Mouse (Mus musculus) testis, adult 2 months (tissue): ENCODE results near the gene Gm20826. TPM values are rescaled to one million over a fixed set of nuclear protein-coding genes. Genes with fewer than 3 reads are reported as not detected.
"Not testable (repeated sequence)": the region's sequence is repeated elsewhere in the genome, so short reads cannot be mapped to it uniquely, and the experiment has no call there.

Experiments
- H3K27ac ChIP-seq: fragments of 200-500 bp; 2 replicates; pipeline ENCODE4 v1.5.1; 2012; ENCODE audit warnings: low read depth, low read length; ENCODE audit not compliant: control insufficient read depth, insufficient read depth
- H3K27me3 ChIP-seq: fragments of 200-500 bp; 2 replicates; pipeline ENCODE4 v1.6.1; 2012; ENCODE audit warnings: mild to moderate bottlenecking, low read length, moderate library complexity; ENCODE audit not compliant: control insufficient read depth, insufficient read depth
- H3K36me3 ChIP-seq: fragments of 200-500 bp; 2 replicates; pipeline ENCODE4 v1.6.1; 2012; ENCODE audit warnings: mild to moderate bottlenecking, low read length; ENCODE audit not compliant: control insufficient read depth, insufficient read depth
- H3K4me1 ChIP-seq: fragments of 200-500 bp; 2 replicates; pipeline ENCODE4 v1.6.1; 2012; ENCODE audit warnings: low read length; ENCODE audit not compliant: control insufficient read depth, insufficient read depth
- H3K4me3 ChIP-seq: fragments of 200-500 bp; 2 replicates; pipeline ENCODE4 v1.5.1; 2012; ENCODE audit warnings: low read depth, mild to moderate bottlenecking, low read length, moderate library complexity, mixed read lengths; ENCODE audit not compliant: control insufficient read depth
- polyA plus RNA-seq: library from polyadenylated mRNA; depleted of rRNA; stranded (reverse); fragments of >200 nt; gene quantifications from 2 replicates; pipeline ENCODE4 v1.2.3, GENCODE M21; 2012; rRNA removed

The Gm20826 gene
- not detected in 2 replicates for polyA plus RNA-seq

DNA sequence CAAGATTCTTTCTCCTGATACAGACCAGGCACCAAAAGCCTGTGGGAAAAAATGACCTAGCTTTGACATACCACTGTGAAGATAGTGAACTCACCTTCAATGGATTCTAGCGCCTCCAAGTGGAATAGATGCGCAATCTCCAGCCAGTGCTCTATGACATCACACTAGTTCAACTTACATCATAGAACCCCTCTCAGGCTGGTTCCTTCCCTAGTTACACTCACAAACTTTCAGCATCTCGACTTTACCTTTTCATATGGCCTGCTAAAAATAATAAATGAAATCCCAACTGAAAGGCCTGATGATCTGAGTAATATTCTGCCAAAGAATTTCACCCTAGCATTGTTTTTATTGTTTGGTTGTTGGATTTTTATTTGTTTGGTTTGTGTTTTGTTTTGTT is at the start of gene Gm20826:
Gene Gm20826, minus strand, starts transcription at position 101 of the 400 bp plus-strand sequence.
- not testable (repeated sequence) for H3K36me3 ChIP-seq, H3K4me3 ChIP-seq, H3K4me1 ChIP-seq, H3K27ac ChIP-seq, H3K27me3 ChIP-seq

Other genes with a start within 250 kb of the Gm20826 start
- gene Gm21788, start 233.5 kb downstream of the Gm20826 start, polyA plus RNA-seq, result not detected in 2 replicates
- not detected in 2 replicates for gene Gm28576, start 84.5 kb upstream of the Gm20826 start, polyA plus RNA-seq